In the genomic region with DNA sequence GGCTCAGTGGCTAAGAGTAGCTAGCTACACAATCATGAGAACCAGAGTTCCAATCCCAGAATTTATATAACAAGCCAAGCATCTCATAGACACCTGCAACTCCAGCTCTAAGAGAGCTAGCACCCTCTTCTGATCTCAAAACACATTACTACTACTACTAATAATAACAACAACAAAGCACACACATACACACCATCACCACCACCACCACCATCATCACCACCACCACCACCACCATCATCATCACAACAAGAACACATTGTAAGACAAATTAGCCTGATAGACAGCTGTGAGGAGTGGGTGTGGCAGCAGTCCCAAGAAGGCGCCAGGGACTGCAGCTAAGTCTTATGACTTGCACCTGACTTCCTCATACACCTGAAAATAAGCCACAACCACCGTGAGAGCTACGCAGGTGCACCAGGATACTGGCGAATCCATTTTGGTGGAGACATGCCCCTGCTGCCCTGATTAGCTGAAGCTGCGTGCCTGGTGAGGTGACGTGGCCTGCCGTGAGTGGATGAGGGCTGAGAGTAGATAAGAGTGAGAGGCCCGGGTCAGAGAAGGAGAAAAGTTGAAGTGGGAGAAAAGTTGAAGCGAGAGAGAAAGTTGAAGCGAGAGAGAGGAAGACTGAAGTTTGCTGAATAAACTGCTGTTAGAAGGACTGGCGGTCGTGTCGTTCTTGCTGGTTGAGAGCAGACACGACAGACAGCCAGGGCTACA, we compare ENCODE assay signal across 1 mouse cellular context.
TF ChIP-seq lines count a peak whose summit lies in the region.

No protein-coding gene starts in this region.

TF ChIP-seq in MEL, 35 proteins besides CTCF, POLR2A, EP300 and RAD21:
- TF ChIP-seq MXI1 (IDR thresholded peaks at IDR 0.05; ENCODE audit: low read depth, low read length) = 0 out of 2 replicates have a peak, but pooled peaks have one; percentile 4
- TF ChIP-seq ZMIZ1 (IDR thresholded peaks at IDR 0.05; ENCODE audit: low read depth, low read length) = peak; percentile 92
- TF ChIP-seq HCFC1 (IDR thresholded peaks at IDR 0.05; ENCODE audit: low read depth, low read length) = peak; percentile 65
- peak; percentile 42; the same call in 1 of the 2 replicates for TF ChIP-seq NRF1 (IDR thresholded peaks at IDR 0.05; ENCODE audit: insufficient read depth, low read depth, low read length, poor library complexity, severe bottlenecking)
- peak; percentile 75 for TF ChIP-seq POLR2AphosphoS2 (IDR thresholded peaks at IDR 0.05; ENCODE audit: low read length)
- peak; percentile 74 for TF ChIP-seq GATA1 (IDR thresholded peaks at IDR 0.05; ENCODE audit: low read depth, low read length)
- TF ChIP-seq MAX (IDR thresholded peaks at IDR 0.05; ENCODE audit: low read length) = peak; percentile 17; the same call in 1 of the 2 replicates
- peak; percentile 54 for TF ChIP-seq TCF12 (IDR thresholded peaks at IDR 0.05; ENCODE audit: low read depth, low read length)
- TF ChIP-seq NELFE (IDR thresholded peaks at IDR 0.05; ENCODE audit: low read depth, low read length) = peak; percentile 79
- TF ChIP-seq ETS1 (IDR thresholded peaks at IDR 0.05; ENCODE audit: low read depth, low read length) = peak; percentile 49; the same call in 1 of the 2 replicates
- TF ChIP-seq SIN3A (IDR thresholded peaks at IDR 0.05; ENCODE audit: low read length) = peak; percentile 28; the same call in 1 of the 2 replicates
- TF ChIP-seq TBP (IDR thresholded peaks at IDR 0.05; ENCODE audit: low read depth, low read length) = peak; percentile 91
